Mouse (Mus musculus) E14TG2a.4 (cell line): ENCODE measurements at regions not wholly inside any gene's neighbourhood (a gene's known extent, or its start where the extent isn't known, plus 50 kb on each side); places are given as distances from the start of the nearest gene placed in this dataset.

Experiments
- CTCF ChIP-seq: conservative IDR thresholded peaks from 2 replicates; pipeline ENCODE4 v1.5.1; 2014; ENCODE audit warnings: low read length
- NANOG ChIP-seq: IDR thresholded peaks from 2 replicates; pipeline ENCODE4 v1.6.1; 2014; ENCODE audit warnings: borderline replicate concordance, low read length, mixed read lengths
- POU5F1 ChIP-seq: IDR thresholded peaks from 2 replicates; pipeline ENCODE4 v1.6.1; 2014; ENCODE audit warnings: low read length, borderline replicate concordance

DNA sequence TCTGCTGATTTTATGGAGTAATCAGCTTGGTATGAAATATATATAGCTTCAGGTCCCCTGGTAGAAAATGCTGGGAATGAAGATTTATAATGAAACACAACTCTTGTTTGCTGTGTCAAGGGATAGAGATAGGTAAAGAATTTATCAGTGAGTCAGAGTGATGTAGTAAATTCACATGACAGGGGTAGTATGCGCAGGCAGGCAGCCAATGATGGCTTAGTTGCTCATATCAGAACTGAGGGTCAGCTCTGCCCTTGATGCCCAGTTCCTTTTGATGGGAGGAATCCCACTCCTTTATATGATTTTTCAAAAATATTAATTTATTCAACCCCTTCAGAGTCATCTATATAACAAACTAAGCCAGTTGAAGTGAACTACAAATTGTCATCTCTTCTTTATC is 729.6 kb upstream of the Sel1l start:
- TF ChIP-seq CTCF (no peak), NANOG (no peak), POU5F1 (no peak)
